Mouse (Mus musculus): Measurements from ENCODE around the gene Rpl7a.

GRCm38 (mm10) chr2:26916738-26917137 lies 6.2 kb downstream of the Rpl7a start:
- no peak for TF ChIP-seq POLR2A (IDR thresholded peaks at IDR 0.05; ENCODE audit: insufficient read length, low read depth)
- no peak for TF ChIP-seq TCF12 (IDR thresholded peaks at IDR 0.05; ENCODE audit: insufficient read depth, poor library complexity, severe bottlenecking)

All from myocyte (in vitro differentiated cells).